8 mouse cellular contexts compared by ENCODE assay signal in the genomic region with DNA sequence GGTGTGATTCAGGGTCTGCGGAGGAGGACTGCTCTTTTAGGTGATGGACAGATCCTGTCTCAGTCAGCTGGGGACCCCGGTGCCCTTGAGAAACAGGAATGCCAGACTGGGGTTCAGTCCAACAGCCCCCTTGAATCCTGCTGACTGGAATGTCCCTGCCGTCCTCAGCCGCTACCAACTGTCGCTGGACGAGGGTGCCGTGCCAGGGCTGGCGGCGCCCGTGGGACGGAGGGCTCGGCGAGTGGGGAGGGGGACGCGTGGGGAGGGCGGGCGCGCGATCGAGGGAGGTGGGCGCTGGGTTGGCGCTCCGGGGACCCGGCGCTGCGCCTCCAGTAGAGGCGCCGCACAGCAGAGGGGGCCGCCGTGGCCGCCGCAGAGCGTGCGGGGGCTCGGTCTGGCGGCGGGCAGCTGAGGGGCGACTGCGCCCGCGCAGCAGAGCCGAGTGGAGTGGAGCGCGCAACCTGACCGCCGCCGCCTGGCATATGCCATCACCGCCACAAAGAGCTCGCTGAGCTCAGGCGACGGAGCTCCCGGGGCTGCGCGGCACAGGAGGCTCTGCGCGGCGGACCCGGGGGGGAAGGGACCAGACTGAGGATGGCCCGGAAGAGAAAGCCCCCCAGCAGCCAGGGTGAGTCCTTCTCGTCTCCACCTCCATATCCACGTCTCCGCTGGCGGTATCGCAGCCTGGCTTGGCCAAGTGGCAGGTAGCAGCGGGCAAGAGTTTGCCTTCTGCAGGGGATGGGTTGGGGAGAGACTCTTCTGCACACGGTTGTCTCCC. TPM values are rescaled to one million over a fixed set of nuclear protein-coding genes. Genes with fewer than 3 reads are reported as not detected.
DNase-seq lines count a peak whose midpoint lies in the region; ATAC-seq and TF ChIP-seq lines count a peak whose summit lies in the region.

Gene Slc44a5 (plus strand): TSS at position 266 of the 778 bp plus-strand sequence.

- H3K4me2 ChIP-seq in midbrain, postnatal 0 days (ENCODE audit: low read depth, low read length, poor library complexity, severe bottlenecking) = peak within 1 kb of the TSS; percentile 96

- peak; percentile 33 for ATAC-seq in granulocyte monocyte progenitor cell, adult 5-6 weeks (replicated peaks; ENCODE audit: poor library complexity, severe bottlenecking)
- ATAC-seq in midbrain, postnatal 0 days (ENCODE audit: low FRiP score) = peak; percentile 90

- peaks cover 5% of the 10 kb centered on the region; the same call in 1 of the 2 replicates for H3K4me1 ChIP-seq in midbrain, postnatal 0 days (ENCODE audit: insufficient read depth, low read length)

- H3K27me3 ChIP-seq in midbrain, postnatal 0 days (ENCODE audit: insufficient read depth, low read length) = no peaks in the 10 kb centered on the region

- H3K4me3 ChIP-seq in midbrain, postnatal 0 days (ENCODE audit: low read depth, low read length) = peak within 1 kb of the TSS; percentile 65

- peak; percentile 27 for TF ChIP-seq CTCF in midbrain, postnatal 0 days (IDR thresholded peaks at IDR 0.05)

- peak; percentile 58 to 65 for DNase-seq in left cerebral cortex, adult 18-20 months (ENCODE audit: low spot score in 2 of 2)
- no peak for DNase-seq in left cerebral cortex, adult 11 months (ENCODE audit: low spot score)
- DNase-seq in cerebellum, postnatal 10 days = peak; percentile 77 to 78
- peak; percentile 42 to 75 for DNase-seq in left cerebral cortex, postnatal 10 days (ENCODE audit: extremely low spot score in 1 of 2, low spot score in 2 of 2)
- DNase-seq in midbrain, postnatal 0 days (ENCODE audit: low spot score) = peak; percentile 68
- no peak for DNase-seq in thymus, postnatal 10 days (ENCODE audit: low spot score in 2 of 2)
- no peak for DNase-seq in testis, postnatal 14 days (ENCODE audit: low spot score)

- no peaks in the 10 kb centered on the region for H3K36me3 ChIP-seq in midbrain, postnatal 0 days (ENCODE audit: insufficient read depth, low read length)

- peak within 1 kb of the TSS; percentile 55 for H3K27ac ChIP-seq in midbrain, postnatal 0 days (ENCODE audit: low read depth, low read length)

- no peaks in the 10 kb centered on the region for H3K9me3 ChIP-seq in midbrain, postnatal 0 days (ENCODE audit: low read length)

- intact Hi-C loops in left cerebral cortex, postnatal 10 days (cut with DNase I) = no loop called here

- under 1% methylated on average over 31 of the region's 66 CpGs for WGBS in midbrain, postnatal 0 days

- H3K9ac ChIP-seq in midbrain, postnatal 0 days (replicated peaks; ENCODE audit: low read length, poor library complexity, severe bottlenecking) = peak within 1 kb of the TSS; percentile 73

RNA-seq across cellular contexts. Expression of gene Slc44a5, which starts in this region (rescaled TPM):
- total RNA-seq in left cerebral cortex, adult 18-20 months (2021) = 1 to 10 TPM; 7.0 to 8.3 TPM
- not detected in 2 replicates for total RNA-seq in granulocyte monocyte progenitor cell, adult 5-6 weeks (2014; fragmentation: Nextera tagmentation)
- not detected in 2 replicates for total RNA-seq in granulocyte monocyte progenitor cell, adult 5-6 weeks (2017)
- 10 to 100 TPM; 14.7 to 17.4 TPM for total RNA-seq in left cerebral cortex, postnatal 10 days (2021)
- 27.3 and 32.6 TPM in 2 replicates for total RNA-seq in midbrain, postnatal 0 days (2014; rRNA removed)
- polyA plus RNA-seq in midbrain, postnatal 0 days (2015; fragmentation: Nextera tagmentation; extraction: Ambion mirVana) = 5.4 and 6.3 TPM in 2 replicates

Comparison
In these comparisons a context has a peak if more than half of its experiments do, and no peak if none do; other contexts are left out.
1. RNA of gene Slc44a5 (total RNA-seq): 27.3 to 32.6 TPM in midbrain, postnatal 0 days, 14.7 to 17.4 TPM in left cerebral cortex, postnatal 10 days and 7.0 to 8.3 TPM in left cerebral cortex, adult 18-20 months; not detected in granulocyte monocyte progenitor cell, adult 5-6 weeks; every median in the first group is over 4 times any median in the second.
2. DNase-seq: peak in left cerebral cortex, adult 18-20 months (2 of 2), cerebellum, postnatal 10 days (2 of 2), left cerebral cortex, postnatal 10 days (2 of 2) and midbrain, postnatal 0 days (single experiment); none in left cerebral cortex, adult 11 months (single experiment), thymus, postnatal 10 days (0 of 2) and testis, postnatal 14 days (single experiment).
3. Peak in ATAC-seq in granulocyte monocyte progenitor cell, adult 5-6 weeks; RNA of the gene not detected or under 1 TPM.